Mouse (Mus musculus) limb, embryonic 12.5 days (tissue): ENCODE data around the gene Unc50. TPM values are rescaled to one million over a fixed set of nuclear protein-coding genes. Genes with fewer than 3 reads are reported as not detected.

Source experiments
- ATAC-seq: fragments of 200-750 bp; cut with Nextera tagmentation; 2 replicates; pipeline ENCODE4 v1.8.0; 2017; ENCODE audit warnings: low read depth, moderate TSS enrichment; ENCODE audit not compliant: insufficient number of reproducible peaks, insufficient read depth, low FRiP score, low TSS enrichment
- H3K27ac ChIP-seq: fragments of 300-500 bp; sonication (generic); 2 replicates; pipeline ENCODE4 v1.5.1; 2016; ENCODE audit warnings: mild to moderate bottlenecking, moderate library complexity
- H3K27me3 ChIP-seq: fragments of 300-500 bp; sonication (generic); 2 replicates; pipeline ENCODE4 v1.6.1; 2016; ENCODE audit warnings: mild to moderate bottlenecking, moderate library complexity
- H3K36me3 ChIP-seq: fragments of 300-500 bp; sonication (generic); 2 replicates; pipeline ENCODE4 v1.6.1; 2016; ENCODE audit warnings: mild to moderate bottlenecking, moderate library complexity
- H3K4me1 ChIP-seq: fragments of 300-500 bp; sonication (generic); replicated peaks from 2 replicates; pipeline ENCODE4 v1.6.1; 2016
- H3K4me2 ChIP-seq: fragments of 300-500 bp; sonication (generic); 2 replicates; pipeline ENCODE4 v1.6.1; 2016; ENCODE audit warnings: mild to moderate bottlenecking, moderate library complexity
- H3K4me3 ChIP-seq: fragments of 300-500 bp; sonication (generic); replicated peaks from 2 replicates; pipeline ENCODE4 v1.5.1; 2016; ENCODE audit warnings: mild to moderate bottlenecking
- H3K9ac ChIP-seq: fragments of 300-500 bp; sonication (generic); replicated peaks from 2 replicates; pipeline ENCODE4 v1.6.1; 2016; ENCODE audit warnings: mild to moderate bottlenecking, moderate library complexity
- H3K9me3 ChIP-seq: fragments of 300-500 bp; sonication (generic); 2 replicates; pipeline ENCODE4 v1.6.1; 2016; ENCODE audit warnings: mild to moderate bottlenecking, moderate library complexity
- WGBS: fragments of 180-500 bp; shearing (Covaris S2); methylation state at CpG from one replicate; pipeline ENCODE4 v1.1.7; 2016; 5-methylcytosine and 5-hydroxymethylcytosine counted together
- polyA plus RNA-seq: library from polyadenylated mRNA; unstranded; fragments of >200 nt; fragmentation: Nextera tagmentation; extraction: Ambion mirVana; gene quantifications from 2 replicates; pipeline ENCODE4 v1.2.1, GENCODE M21; 2016

Gene Unc50
- polyA plus RNA-seq, 1 experiment from 2014 or later, result 110 TPM

DNA sequence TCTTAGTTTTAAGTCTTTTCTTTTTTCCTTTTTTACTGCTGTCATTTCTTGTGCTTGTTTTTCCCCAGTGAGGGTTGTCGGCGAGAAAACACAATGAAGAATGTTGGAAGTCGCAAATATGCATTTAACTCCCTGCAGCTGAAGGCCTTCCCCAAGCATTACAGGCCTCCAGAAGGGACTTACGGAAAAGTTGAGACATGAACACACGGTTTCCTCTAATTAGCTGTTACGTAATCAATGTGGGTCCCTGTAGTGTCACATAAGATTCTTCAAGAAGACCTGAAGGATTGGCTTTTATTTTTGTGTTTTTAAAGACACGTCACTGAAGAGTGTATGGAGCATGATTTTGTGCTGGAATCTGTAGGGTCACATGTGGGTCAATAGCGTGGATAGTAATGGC, 21.9 kb upstream of the Unc50 start:
- WGBS, result 75% methylated on average over 8 of the region's 8 CpGs
- Histone ChIP-seq H3K36me3 (no peaks in the 10 kb centered on the region), H3K4me3 (no peak overlapping the region), H3K27me3 (no peaks in the 10 kb centered on the region), H3K4me1 (peaks cover 3% of the 10 kb centered on the region; the same call in 1 of the 2 replicates), H3K4me2 (no peak overlapping the region), H3K9me3 (no peaks in the 10 kb centered on the region), H3K9ac (no peak overlapping the region), H3K27ac (no peak overlapping the region)
- no peak for ATAC-seq

- H3K27ac ChIP-seq, result no peak overlapping the region
- peaks cover 3% of the 10 kb centered on the region; the same call in 1 of the 2 replicates for H3K4me1 ChIP-seq
- no peak for ATAC-seq
Observed at GRCm38 (mm10) chr1:37408678-37409077, 21.3 kb upstream of the Unc50 start.

DNA sequence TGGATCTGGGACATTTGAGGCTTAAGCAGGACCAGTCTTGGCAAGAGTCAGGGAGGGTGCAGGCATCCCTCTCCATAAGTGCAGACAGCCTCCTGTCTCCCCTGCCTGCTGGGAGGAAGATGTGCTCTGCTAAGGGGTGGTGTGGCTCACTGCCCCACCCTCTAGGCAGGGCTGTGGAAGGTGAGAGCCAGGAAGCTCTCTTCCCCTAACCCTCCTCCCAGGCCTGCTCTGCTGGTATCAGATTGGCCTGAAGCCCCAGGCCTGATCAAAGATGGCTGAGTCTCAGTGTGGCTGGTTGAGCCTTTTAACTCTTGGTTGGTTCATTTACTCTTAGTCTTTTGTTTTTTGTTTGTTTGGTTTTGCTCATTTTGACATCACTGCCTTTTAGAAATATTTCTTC, 20.3 kb upstream of the Unc50 start:
- no peak overlapping the region for H3K4me3 ChIP-seq
- no peak overlapping the region for H3K4me2 ChIP-seq
- H3K36me3 ChIP-seq, result no peaks in the 10 kb centered on the region

More at GRCm38 (mm10) chr1:37408678-37409077, 21.3 kb upstream of the Unc50 start:
- Histone ChIP-seq H3K4me2 (no peak overlapping the region), H3K4me3 (no peak overlapping the region), H3K27me3 (no peaks in the 10 kb centered on the region), H3K9ac (no peak overlapping the region), H3K9me3 (no peaks in the 10 kb centered on the region), H3K36me3 (no peaks in the 10 kb centered on the region)
- WGBS, result 71% methylated on average over 3 of the region's 3 CpGs

DNA sequence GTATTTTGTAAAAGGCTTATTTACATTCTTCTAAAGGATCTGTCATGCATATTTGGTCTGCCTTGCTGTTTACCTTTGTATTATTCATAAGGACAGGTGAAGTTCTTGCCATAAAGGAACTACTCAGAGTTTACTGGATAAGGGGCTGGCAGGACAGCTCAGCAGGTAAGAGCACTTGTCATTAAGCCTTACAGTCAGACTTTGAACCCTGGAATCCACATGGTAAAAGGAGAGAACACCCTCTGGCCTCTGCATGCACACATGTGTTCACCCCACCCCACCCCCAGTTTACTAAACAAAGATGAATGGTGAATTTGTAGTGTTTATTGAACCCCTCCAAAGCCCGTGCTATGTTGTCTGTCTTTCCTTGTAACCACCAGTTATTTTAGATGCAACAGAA, 14.5 kb upstream of the Unc50 start:
- no peak overlapping the region for H3K9ac ChIP-seq
- H3K4me1 ChIP-seq, result no peaks in the 10 kb centered on the region
- no peak for ATAC-seq
- H3K36me3 ChIP-seq, result peaks cover 25% of the 10 kb centered on the region
- H3K4me3 ChIP-seq, result no peak overlapping the region
- no peaks in the 10 kb centered on the region for H3K27me3 ChIP-seq
- no peaks in the 10 kb centered on the region for H3K9me3 ChIP-seq
- WGBS, result 91% methylated on average over 1 of the region's 1 CpGs
- no peak overlapping the region for H3K4me2 ChIP-seq
- no peak overlapping the region for H3K27ac ChIP-seq

More for the DNA sequence above, 20.3 kb upstream of the Unc50 start:
- Histone ChIP-seq H3K4me1 (peaks cover 3% of the 10 kb centered on the region; the same call in 1 of the 2 replicates), H3K9ac (no peak overlapping the region), H3K27me3 (no peaks in the 10 kb centered on the region), H3K9me3 (no peaks in the 10 kb centered on the region), H3K27ac (no peak overlapping the region)
- no peak for ATAC-seq

DNA sequence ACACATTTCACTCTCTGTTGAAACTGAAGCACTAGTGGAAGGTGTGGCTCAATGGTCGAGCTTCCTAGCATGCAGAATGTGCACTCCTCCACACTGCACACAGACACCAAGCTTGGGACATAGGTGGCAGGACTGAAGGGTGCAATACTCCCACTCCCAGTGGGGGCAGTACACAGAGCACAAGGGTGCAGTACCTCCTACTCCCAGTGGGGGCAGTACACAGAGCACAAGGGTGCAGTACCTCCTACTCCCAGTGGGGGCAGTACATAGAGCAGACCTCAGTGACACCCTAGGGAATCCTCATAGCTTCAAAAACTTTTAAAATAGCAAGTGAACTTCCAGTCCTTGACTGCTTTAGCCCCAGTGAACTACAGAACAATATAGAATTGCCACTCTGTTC, 10.5 kb upstream of the Unc50 start:
- Histone ChIP-seq H3K4me1 (no peaks in the 10 kb centered on the region), H3K27ac (no peak overlapping the region), H3K36me3 (peaks cover 43% of the 10 kb centered on the region), H3K4me3 (no peak overlapping the region), H3K4me2 (no peak overlapping the region), H3K27me3 (no peaks in the 10 kb centered on the region), H3K9me3 (peaks cover 13% of the 10 kb centered on the region), H3K9ac (no peak overlapping the region)
- WGBS, result 84% methylated on average over 1 of the region's 1 CpGs
- no peak for ATAC-seq

- WGBS, result 94% methylated on average over 8 of the region's 8 CpGs
- no peak overlapping the region for H3K4me2 ChIP-seq
- no peak overlapping the region for H3K4me3 ChIP-seq
- H3K36me3 ChIP-seq, result peaks cover 55% of the 10 kb centered on the region
- ATAC-seq, result no peak
- peaks cover 14% of the 10 kb centered on the region for H3K9me3 ChIP-seq
- no peak overlapping the region for H3K9ac ChIP-seq
- no peak overlapping the region for H3K27ac ChIP-seq
- no peaks in the 10 kb centered on the region for H3K27me3 ChIP-seq
- H3K4me1 ChIP-seq, result peaks cover 24% of the 10 kb centered on the region
Observed at GRCm38 (mm10) chr1:37427144-37427875, 2.6 kb upstream of the Unc50 start.

- Histone ChIP-seq H3K4me1 (peaks cover 26% of the 10 kb centered on the region), H3K36me3 (peaks cover 57% of the 10 kb centered on the region)
Observed at GRCm38 (mm10) chr1:37428911-37429310, 1.0 kb upstream of the Unc50 start.

DNA sequence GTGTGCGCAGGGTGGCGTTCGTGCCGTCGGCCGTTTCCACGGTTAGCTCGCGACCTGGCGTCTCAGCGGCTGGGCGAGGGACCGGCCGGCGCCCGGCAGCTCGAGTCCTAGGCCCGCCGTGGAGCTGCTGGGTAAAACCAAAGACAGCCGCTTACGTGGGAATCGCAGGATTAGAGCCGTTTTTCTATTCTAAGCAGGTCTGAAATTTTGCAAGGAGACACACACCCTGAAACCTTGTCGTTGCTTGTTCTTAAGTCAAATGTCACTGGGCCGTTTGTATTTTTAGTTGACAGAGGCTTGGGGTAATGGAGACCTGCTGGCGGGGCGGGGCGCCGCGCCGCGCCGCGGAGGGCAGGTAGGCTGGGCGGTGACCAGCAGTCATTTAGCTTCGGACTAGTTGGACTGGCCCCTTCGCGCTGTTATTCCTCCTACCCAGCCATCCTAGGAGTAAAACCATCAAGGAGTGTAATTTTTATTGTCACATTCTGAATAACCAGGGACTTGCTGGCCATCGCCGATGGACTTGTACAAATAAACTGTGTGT, 430 bp downstream of the Unc50 start:
- Histone ChIP-seq H3K27me3 (no peaks in the 10 kb centered on the region), H3K9me3 (no peaks in the 10 kb centered on the region), H3K27ac (0 out of 2 replicates have a peak overlapping the region, but pooled peaks have one; percentile 46), H3K9ac (peak overlapping the region; percentile 74), H3K4me1 (peaks cover 26% of the 10 kb centered on the region), H3K36me3 (peaks cover 52% of the 10 kb centered on the region), H3K4me3 (peak overlapping the region; percentile 83), H3K4me2 (peak overlapping the region; percentile 74)
- ATAC-seq, result no peak
- 2% methylated on average over 39 of the region's 40 CpGs for WGBS

More at GRCm38 (mm10) chr1:37428911-37429310, 1.0 kb upstream of the Unc50 start:
- ATAC-seq, result no peak
- Histone ChIP-seq H3K27me3 (no peaks in the 10 kb centered on the region), H3K4me2 (peak overlapping the region; percentile 74), H3K27ac (no peak overlapping the region), H3K9ac (peak overlapping the region; percentile 71), H3K4me3 (peak overlapping the region; percentile 83), H3K9me3 (peaks cover 6% of the 10 kb centered on the region)
- WGBS, result 79% methylated on average over 2 of the region's 2 CpGs

DNA sequence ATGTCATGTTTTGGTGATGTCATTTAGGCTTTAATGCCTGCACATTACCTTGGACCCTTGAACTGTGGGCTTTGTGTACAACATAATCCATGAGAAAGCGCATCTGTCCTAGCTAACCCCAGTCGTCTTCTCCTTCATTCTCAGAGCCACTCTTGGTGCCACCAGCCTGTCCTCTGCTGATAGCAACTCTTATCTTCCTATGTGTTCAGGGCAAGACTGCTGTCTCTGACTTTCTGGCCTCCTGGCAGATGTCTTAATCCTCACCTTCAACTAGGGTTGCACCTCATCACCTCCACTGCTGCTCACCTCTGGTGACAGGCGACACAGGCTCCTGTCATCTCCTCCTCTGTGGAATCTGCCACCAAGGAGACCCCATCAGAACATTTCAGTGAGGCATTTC, 6.5 kb downstream of the Unc50 start:
- no peak overlapping the region for H3K4me3 ChIP-seq
- no peaks in the 10 kb centered on the region for H3K9me3 ChIP-seq
- H3K9ac ChIP-seq, result no peak overlapping the region
- peaks cover 84% of the 10 kb centered on the region for H3K36me3 ChIP-seq
- H3K4me1 ChIP-seq, result peaks cover 10% of the 10 kb centered on the region
- ATAC-seq, result no peak
- no peaks in the 10 kb centered on the region for H3K27me3 ChIP-seq
- WGBS, result 91% methylated on average over 3 of the region's 3 CpGs
- H3K27ac ChIP-seq, result no peak overlapping the region
- H3K4me2 ChIP-seq, result no peak overlapping the region

- peaks cover 54% of the 10 kb centered on the region for H3K36me3 ChIP-seq
- WGBS, result 94% methylated on average over 16 of the region's 16 CpGs
Observed at GRCm38 (mm10) chr1:37442848-37443835, 13.2 kb downstream of the Unc50 start.

More at GRCm38 (mm10) chr1:37442848-37443835, 13.2 kb downstream of the Unc50 start:
- Histone ChIP-seq H3K9ac (no peak overlapping the region), H3K27me3 (no peaks in the 10 kb centered on the region), H3K4me1 (no peaks in the 10 kb centered on the region), H3K4me3 (no peak overlapping the region), H3K4me2 (no peak overlapping the region), H3K27ac (no peak overlapping the region), H3K9me3 (no peaks in the 10 kb centered on the region)
- no peak for ATAC-seq
